Mouse (Mus musculus): Measurements from ENCODE around the gene Vac14. TPM values are rescaled to one million over a fixed set of nuclear protein-coding genes. Genes with fewer than 3 reads are reported as not detected.
A peak's percentile ranks its signal among the peaks of the same experiment; 100 is the strongest.

The Vac14 gene
- polyA plus RNA-seq, 1 experiment from 2014 or later = 12.6 TPM

- Histone ChIP-seq H3K4me1 (replicated peaks) (peaks cover 25% of the 10 kb centered on the region), H3K9me3 (replicated peaks) (no peaks in the 10 kb centered on the region), H3K27me3 (no peaks in the 10 kb centered on the region), H3K4me3 (no peak overlapping the region), H3K4me2 (no peak overlapping the region), H3K27ac (no peak overlapping the region), H3K9ac (no peak overlapping the region), H3K36me3 (no peaks in the 10 kb centered on the region)
- ATAC-seq (replicated peaks; ENCODE audit: insufficient number of reproducible peaks, insufficient read depth, low FRiP score, low read depth) = no peak
- 69% methylated on average over 5 of the region's 5 CpGs for whole genome bisulfite sequencing
Measured at GRCm38 (mm10) chr8:110694226-110694625, 75.8 kb downstream of the Vac14 start.

GRCm38 (mm10) chr8:110694826-110695225 lies 76.4 kb downstream of the Vac14 start:
- Histone ChIP-seq H3K9ac (no peak overlapping the region), H3K36me3 (no peaks in the 10 kb centered on the region), H3K4me2 (no peak overlapping the region), H3K27ac (peak overlapping the region; percentile 4; the same call in 1 of the 2 replicates), H3K4me3 (no peak overlapping the region), H3K4me1 (replicated peaks) (peaks cover 21% of the 10 kb centered on the region), H3K27me3 (no peaks in the 10 kb centered on the region), H3K9me3 (replicated peaks) (no peaks in the 10 kb centered on the region)
- WGBS = 73% methylated on average over 4 of the region's 4 CpGs
- no peak for ATAC-seq (replicated peaks; ENCODE audit: insufficient number of reproducible peaks, insufficient read depth, low FRiP score, low read depth)

DNA sequence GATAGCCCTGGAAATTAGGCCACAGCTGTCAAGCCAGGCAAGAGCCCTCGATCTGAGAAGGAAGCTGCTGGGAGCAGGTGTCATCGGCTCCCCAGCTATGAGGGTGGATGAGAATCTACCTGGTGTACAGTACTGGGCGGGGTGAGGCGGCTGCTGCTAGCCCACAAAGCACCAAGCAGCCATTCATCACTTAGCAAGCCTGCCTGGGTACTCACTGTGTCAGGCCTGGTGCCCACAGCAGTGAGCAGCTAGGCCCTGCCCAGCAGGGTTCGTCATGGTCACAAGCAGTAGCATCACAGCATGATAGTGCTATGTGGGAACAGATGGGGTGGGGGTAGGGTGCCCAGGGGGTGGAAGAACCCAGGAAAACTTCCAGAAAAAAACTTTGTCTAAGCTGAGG lies 77.0 kb downstream of the Vac14 start:
- Histone ChIP-seq H3K4me2 (no peak overlapping the region), H3K9ac (no peak overlapping the region), H3K4me1 (replicated peaks) (peaks cover 25% of the 10 kb centered on the region), H3K4me3 (no peak overlapping the region), H3K9me3 (replicated peaks) (no peaks in the 10 kb centered on the region), H3K36me3 (no peaks in the 10 kb centered on the region), H3K27ac (no peak overlapping the region), H3K27me3 (no peaks in the 10 kb centered on the region)
- 87% methylated on average over 5 of the region's 5 CpGs for WGBS
- ATAC-seq (replicated peaks; ENCODE audit: insufficient number of reproducible peaks, insufficient read depth, low FRiP score, low read depth) = no peak

GRCm38 (mm10) chr8:110696051-110696450 lies 77.7 kb downstream of the Vac14 start:
- H3K9ac ChIP-seq = no peak overlapping the region
- H3K9me3 ChIP-seq (replicated peaks) = no peaks in the 10 kb centered on the region
- no peak overlapping the region for H3K27ac ChIP-seq
- 75% methylated on average over 4 of the region's 4 CpGs for WGBS
- no peak for ATAC-seq (replicated peaks; ENCODE audit: insufficient number of reproducible peaks, insufficient read depth, low FRiP score, low read depth)
- peaks cover 27% of the 10 kb centered on the region for H3K4me1 ChIP-seq (replicated peaks)
- no peak overlapping the region for H3K4me3 ChIP-seq
- H3K4me2 ChIP-seq = no peak overlapping the region
- no peaks in the 10 kb centered on the region for H3K36me3 ChIP-seq
- no peaks in the 10 kb centered on the region for H3K27me3 ChIP-seq

- whole genome bisulfite sequencing = 82% methylated on average over 5 of the region's 5 CpGs
- peaks cover 38% of the 10 kb centered on the region for H3K4me1 ChIP-seq (replicated peaks)
- no peaks in the 10 kb centered on the region for H3K36me3 ChIP-seq
- H3K27ac ChIP-seq = no peak overlapping the region
- no peak for ATAC-seq (replicated peaks; ENCODE audit: insufficient number of reproducible peaks, insufficient read depth, low FRiP score, low read depth)
- no peak overlapping the region for H3K4me3 ChIP-seq
- H3K4me2 ChIP-seq = no peak overlapping the region
- no peak overlapping the region for H3K9ac ChIP-seq
- no peaks in the 10 kb centered on the region for H3K27me3 ChIP-seq
- H3K9me3 ChIP-seq (replicated peaks) = no peaks in the 10 kb centered on the region
Measured at GRCm38 (mm10) chr8:110697571-110697970, 79.2 kb downstream of the Vac14 start.

- 66% methylated on average over 1 of the region's 1 CpGs for WGBS
Measured at GRCm38 (mm10) chr8:110698098-110698497, 79.7 kb downstream of the Vac14 start.

DNA sequence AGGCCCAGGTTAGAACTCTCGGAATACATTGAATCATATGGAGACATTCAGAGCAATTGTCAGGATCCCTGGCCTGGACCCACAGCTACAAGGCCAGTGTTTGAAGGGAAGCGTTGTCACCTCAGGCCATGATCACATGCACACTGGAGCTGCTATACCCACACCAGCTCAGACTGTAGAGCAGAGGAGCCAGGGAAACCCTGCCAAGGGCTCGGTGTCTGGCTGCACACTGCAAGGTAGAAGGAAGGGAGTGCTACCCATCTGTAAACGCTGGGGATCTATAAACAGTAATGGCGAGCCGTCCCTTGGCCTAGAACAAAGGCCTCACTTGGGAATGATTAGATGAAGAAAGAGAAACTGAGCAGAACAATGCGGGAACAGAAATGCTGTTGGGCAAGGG lies 81.1 kb downstream of the Vac14 start:
- Histone ChIP-seq H3K27ac (no peak overlapping the region), H3K4me1 (replicated peaks) (peaks cover 57% of the 10 kb centered on the region), H3K9me3 (replicated peaks) (no peaks in the 10 kb centered on the region), H3K36me3 (no peaks in the 10 kb centered on the region), H3K4me2 (no peak overlapping the region), H3K9ac (no peak overlapping the region), H3K4me3 (no peak overlapping the region), H3K27me3 (no peaks in the 10 kb centered on the region)
- no peak for ATAC-seq (replicated peaks; ENCODE audit: insufficient number of reproducible peaks, insufficient read depth, low FRiP score, low read depth)
- 86% methylated on average over 7 of the region's 7 CpGs for WGBS

More at GRCm38 (mm10) chr8:110698098-110698497, 79.7 kb downstream of the Vac14 start:
- no peak overlapping the region for H3K4me2 ChIP-seq
- no peak for ATAC-seq (replicated peaks; ENCODE audit: insufficient number of reproducible peaks, insufficient read depth, low FRiP score, low read depth)
- no peaks in the 10 kb centered on the region for H3K27me3 ChIP-seq
- no peaks in the 10 kb centered on the region for H3K36me3 ChIP-seq
- H3K9me3 ChIP-seq (replicated peaks) = no peaks in the 10 kb centered on the region
- H3K4me3 ChIP-seq = no peak overlapping the region
- no peak overlapping the region for H3K9ac ChIP-seq
- H3K27ac ChIP-seq = no peak overlapping the region
- H3K4me1 ChIP-seq (replicated peaks) = peaks cover 43% of the 10 kb centered on the region

GRCm38 (mm10) chr8:110700561-110700960 lies 82.2 kb downstream of the Vac14 start:
- Histone ChIP-seq H3K36me3 (no peaks in the 10 kb centered on the region), H3K27me3 (no peaks in the 10 kb centered on the region), H3K9ac (no peak overlapping the region), H3K4me2 (no peak overlapping the region), H3K27ac (no peak overlapping the region), H3K4me1 (replicated peaks) (peaks cover 57% of the 10 kb centered on the region), H3K4me3 (no peak overlapping the region), H3K9me3 (replicated peaks) (no peaks in the 10 kb centered on the region)
- WGBS = 83% methylated on average over 2 of the region's 2 CpGs
- no peak for ATAC-seq (replicated peaks; ENCODE audit: insufficient number of reproducible peaks, insufficient read depth, low FRiP score, low read depth)

GRCm38 (mm10) chr8:110702636-110703459 lies 84.5 kb downstream of the Vac14 start:
- peaks cover 58% of the 10 kb centered on the region for H3K4me1 ChIP-seq (replicated peaks)
- no peaks in the 10 kb centered on the region for H3K36me3 ChIP-seq
- 0 out of 2 replicates have a peak, but pooled peaks have one; percentile 19 for ATAC-seq (replicated peaks; ENCODE audit: insufficient number of reproducible peaks, insufficient read depth, low FRiP score, low read depth)
- H3K4me3 ChIP-seq = no peak overlapping the region
- H3K9me3 ChIP-seq (replicated peaks) = no peaks in the 10 kb centered on the region
- 57% methylated on average over 9 of the region's 9 CpGs for WGBS
- H3K9ac ChIP-seq = no peak overlapping the region
- peak overlapping the region; percentile 60 for H3K27ac ChIP-seq
- 0 out of 2 replicates have a peak overlapping the region, but pooled peaks have one; percentile 1 for H3K4me2 ChIP-seq
- no peaks in the 10 kb centered on the region for H3K27me3 ChIP-seq

DNA sequence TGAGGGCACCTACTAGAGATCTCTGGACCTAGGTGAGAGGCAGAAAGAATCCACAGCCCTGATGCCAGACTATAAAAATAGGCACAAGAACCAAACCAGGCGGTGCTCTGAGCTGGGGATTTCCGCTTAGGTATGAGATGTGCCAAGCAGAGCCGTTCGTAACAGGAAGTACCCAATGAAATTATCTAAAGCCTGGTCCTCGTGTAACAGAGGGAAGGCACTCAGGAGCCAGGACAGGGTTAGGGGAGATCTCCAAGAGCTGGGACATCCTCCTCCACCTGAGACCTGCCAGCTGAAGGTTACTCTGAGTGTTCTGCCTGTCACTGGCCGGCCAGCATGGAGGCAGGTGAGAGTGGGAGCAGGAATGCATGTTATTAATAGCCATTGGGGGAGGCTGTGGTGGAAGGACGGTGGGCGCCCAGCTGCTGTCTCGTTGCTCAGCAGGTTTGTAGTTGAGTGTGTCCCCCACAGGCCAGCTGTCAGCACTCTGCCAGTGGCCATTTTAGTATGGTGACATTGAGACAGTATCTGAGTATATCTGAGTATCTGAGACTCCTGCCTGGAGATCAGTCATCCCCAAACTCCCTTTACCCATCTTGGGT lies 85.2 kb downstream of the Vac14 start:
- Histone ChIP-seq H3K9ac (no peak overlapping the region), H3K27me3 (no peaks in the 10 kb centered on the region), H3K4me2 (0 out of 2 replicates have a peak overlapping the region, but pooled peaks have one; percentile 1), H3K9me3 (replicated peaks) (no peaks in the 10 kb centered on the region), H3K4me1 (replicated peaks) (peaks cover 60% of the 10 kb centered on the region), H3K27ac (peak overlapping the region; percentile 60), H3K4me3 (no peak overlapping the region), H3K36me3 (no peaks in the 10 kb centered on the region)
- ATAC-seq (replicated peaks; ENCODE audit: insufficient number of reproducible peaks, insufficient read depth, low FRiP score, low read depth) = no peak
- WGBS = 22% methylated on average over 9 of the region's 9 CpGs

- Histone ChIP-seq H3K4me3 (no peak overlapping the region), H3K27ac (peak overlapping the region; percentile 60), H3K4me2 (no peak overlapping the region), H3K27me3 (no peaks in the 10 kb centered on the region), H3K9ac (no peak overlapping the region), H3K9me3 (replicated peaks) (no peaks in the 10 kb centered on the region), H3K36me3 (no peaks in the 10 kb centered on the region), H3K4me1 (replicated peaks) (peaks cover 60% of the 10 kb centered on the region)
- ATAC-seq (replicated peaks; ENCODE audit: insufficient number of reproducible peaks, insufficient read depth, low FRiP score, low read depth) = no peak
- 65% methylated on average over 3 of the region's 3 CpGs for WGBS
Measured at GRCm38 (mm10) chr8:110704103-110704502, 85.7 kb downstream of the Vac14 start.
